Mouse (Mus musculus): ENCODE measurements at regions not wholly inside any gene's neighbourhood (a gene's known extent, or its start where the extent isn't known, plus 50 kb on each side); places are given as distances from the start of the nearest gene placed in this dataset.

GRCm38 (mm10) chr8:34739836-34740804, 628.6 kb upstream of the Gm10131 start:
- peaks cover 15% of the 10 kb centered on the region for H3K4me1 ChIP-seq (ENCODE audit: control insufficient read depth, insufficient read depth, low read length)
- TF ChIP-seq CTCF (IDR thresholded peaks at IDR 0.05; ENCODE audit: low read depth, low read length): no peak
- no peak for TF ChIP-seq POLR2A (IDR thresholded peaks at IDR 0.05; ENCODE audit: borderline replicate concordance, low read depth, low read length)
- H3K27ac ChIP-seq (ENCODE audit: insufficient read depth, low read depth, low read length): no peak overlapping the region
- no peak overlapping the region for H3K4me3 ChIP-seq (ENCODE audit: insufficient read depth, low read length)

GRCm38 (mm10) chr8:34736214-34736613, 624.7 kb upstream of the Gm10131 start:
- peaks cover 7% of the 10 kb centered on the region for H3K4me1 ChIP-seq (ENCODE audit: control insufficient read depth, insufficient read depth, low read length)
- H3K4me3 ChIP-seq (ENCODE audit: insufficient read depth, low read length): no peak overlapping the region
- no peak for TF ChIP-seq CTCF (IDR thresholded peaks at IDR 0.05; ENCODE audit: low read depth, low read length)
- TF ChIP-seq POLR2A (IDR thresholded peaks at IDR 0.05; ENCODE audit: borderline replicate concordance, low read depth, low read length): no peak
- H3K27ac ChIP-seq (ENCODE audit: insufficient read depth, low read depth, low read length): no peak overlapping the region

GRCm38 (mm10) chr8:34735006-34735405, 623.5 kb upstream of the Gm10131 start:
- Histone ChIP-seq H3K4me1 (ENCODE audit: control insufficient read depth, insufficient read depth, low read length) (peaks cover 7% of the 10 kb centered on the region), H3K27ac (ENCODE audit: insufficient read depth, low read depth, low read length) (no peak overlapping the region), H3K4me3 (ENCODE audit: insufficient read depth, low read length) (no peak overlapping the region)
- TF ChIP-seq CTCF (IDR thresholded peaks at IDR 0.05; ENCODE audit: low read depth, low read length) (no peak), POLR2A (IDR thresholded peaks at IDR 0.05; ENCODE audit: borderline replicate concordance, low read depth, low read length) (no peak)

- H3K4me3 ChIP-seq (ENCODE audit: insufficient read depth, low read length): no peak overlapping the region
- H3K4me1 ChIP-seq (ENCODE audit: control insufficient read depth, insufficient read depth, low read length): peaks cover 7% of the 10 kb centered on the region
- TF ChIP-seq POLR2A (IDR thresholded peaks at IDR 0.05; ENCODE audit: borderline replicate concordance, low read depth, low read length) (no peak), CTCF (IDR thresholded peaks at IDR 0.05; ENCODE audit: low read depth, low read length) (no peak)
- H3K27ac ChIP-seq (ENCODE audit: insufficient read depth, low read depth, low read length): no peak overlapping the region
Measured at GRCm38 (mm10) chr8:34732808-34733207, 621.3 kb upstream of the Gm10131 start.

GRCm38 (mm10) chr8:34732362-34732761, 620.8 kb upstream of the Gm10131 start:
- Histone ChIP-seq H3K27ac (ENCODE audit: insufficient read depth, low read depth, low read length) (no peak overlapping the region), H3K4me3 (ENCODE audit: insufficient read depth, low read length) (no peak overlapping the region), H3K4me1 (ENCODE audit: control insufficient read depth, insufficient read depth, low read length) (peaks cover 7% of the 10 kb centered on the region)
- no peak for TF ChIP-seq POLR2A (IDR thresholded peaks at IDR 0.05; ENCODE audit: borderline replicate concordance, low read depth, low read length)
- TF ChIP-seq CTCF (IDR thresholded peaks at IDR 0.05; ENCODE audit: low read depth, low read length): no peak

GRCm38 (mm10) chr8:34731096-34731999, 619.8 kb upstream of the Gm10131 start:
- TF ChIP-seq POLR2A (IDR thresholded peaks at IDR 0.05; ENCODE audit: borderline replicate concordance, low read depth, low read length) (no peak), CTCF (IDR thresholded peaks at IDR 0.05; ENCODE audit: low read depth, low read length) (no peak)
- H3K27ac ChIP-seq (ENCODE audit: insufficient read depth, low read depth, low read length): no peak overlapping the region
- no peak overlapping the region for H3K4me3 ChIP-seq (ENCODE audit: insufficient read depth, low read length)
- peaks cover 7% of the 10 kb centered on the region for H3K4me1 ChIP-seq (ENCODE audit: control insufficient read depth, insufficient read depth, low read length)

- TF ChIP-seq CTCF (IDR thresholded peaks at IDR 0.05; ENCODE audit: low read depth, low read length) (no peak), POLR2A (IDR thresholded peaks at IDR 0.05; ENCODE audit: borderline replicate concordance, low read depth, low read length) (no peak)
- no peak overlapping the region for H3K27ac ChIP-seq (ENCODE audit: insufficient read depth, low read depth, low read length)
- H3K4me1 ChIP-seq (ENCODE audit: control insufficient read depth, insufficient read depth, low read length): peaks cover 7% of the 10 kb centered on the region
- H3K4me3 ChIP-seq (ENCODE audit: insufficient read depth, low read length): no peak overlapping the region
Measured at GRCm38 (mm10) chr8:34729585-34729984, 618.0 kb upstream of the Gm10131 start.

GRCm38 (mm10) chr8:34727699-34728098, 616.2 kb upstream of the Gm10131 start:
- Histone ChIP-seq H3K27ac (ENCODE audit: insufficient read depth, low read depth, low read length) (no peak overlapping the region), H3K4me1 (ENCODE audit: control insufficient read depth, insufficient read depth, low read length) (peaks cover 3% of the 10 kb centered on the region), H3K4me3 (ENCODE audit: insufficient read depth, low read length) (no peak overlapping the region)
- TF ChIP-seq CTCF (IDR thresholded peaks at IDR 0.05; ENCODE audit: low read depth, low read length) (no peak), POLR2A (IDR thresholded peaks at IDR 0.05; ENCODE audit: borderline replicate concordance, low read depth, low read length) (no peak)

GRCm38 (mm10) chr8:34726145-34726767, 614.7 kb upstream of the Gm10131 start:
- Histone ChIP-seq H3K4me1 (ENCODE audit: control insufficient read depth, insufficient read depth, low read length) (no peaks in the 10 kb centered on the region), H3K4me3 (ENCODE audit: insufficient read depth, low read length) (no peak overlapping the region), H3K27ac (ENCODE audit: insufficient read depth, low read depth, low read length) (no peak overlapping the region)
- TF ChIP-seq CTCF (IDR thresholded peaks at IDR 0.05; ENCODE audit: low read depth, low read length): no peak
- TF ChIP-seq POLR2A (IDR thresholded peaks at IDR 0.05; ENCODE audit: borderline replicate concordance, low read depth, low read length): no peak
